Mouse (Mus musculus) heart, adult 9 months (tissue): ENCODE results near the gene Ap5z1.

Experiments used
- DNase-seq, 2 experiments: peaks; one replicate each; pipeline ENCODE4 v3.0.0; 2022; ENCODE audit warnings: low spot score in 2 of 2

Gene Ap5z1

DNA sequence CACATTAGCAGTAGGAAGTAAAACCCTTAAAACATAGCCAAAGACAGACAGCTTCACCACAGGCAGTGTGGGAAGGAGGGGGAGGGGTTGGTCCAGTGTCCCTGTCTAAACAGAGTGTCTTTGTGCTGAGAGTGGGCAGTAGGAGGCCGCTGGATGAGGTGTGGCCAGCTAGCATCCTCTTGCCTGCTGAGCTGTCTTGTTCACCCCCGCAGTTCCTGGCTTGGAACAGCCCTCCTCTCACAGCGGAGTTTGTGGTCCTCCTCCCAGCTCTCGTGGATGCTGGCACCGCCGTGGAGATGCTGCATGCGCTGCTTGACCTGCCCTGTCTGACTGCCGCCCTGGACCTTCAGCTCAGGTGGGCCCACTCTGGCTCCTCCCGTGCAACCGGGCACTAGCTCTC lies 10.0 kb downstream of the Ap5z1 start:
- DNase-seq, result no peak

- no peak for DNase-seq
These were observed 11.9 kb downstream of the Ap5z1 start for GRCm38 (mm10) chr5:142475669-142476068.

GRCm38 (mm10) chr5:142477346-142477745 lies 13.6 kb downstream of the Ap5z1 start:
- no peak for DNase-seq

DNA sequence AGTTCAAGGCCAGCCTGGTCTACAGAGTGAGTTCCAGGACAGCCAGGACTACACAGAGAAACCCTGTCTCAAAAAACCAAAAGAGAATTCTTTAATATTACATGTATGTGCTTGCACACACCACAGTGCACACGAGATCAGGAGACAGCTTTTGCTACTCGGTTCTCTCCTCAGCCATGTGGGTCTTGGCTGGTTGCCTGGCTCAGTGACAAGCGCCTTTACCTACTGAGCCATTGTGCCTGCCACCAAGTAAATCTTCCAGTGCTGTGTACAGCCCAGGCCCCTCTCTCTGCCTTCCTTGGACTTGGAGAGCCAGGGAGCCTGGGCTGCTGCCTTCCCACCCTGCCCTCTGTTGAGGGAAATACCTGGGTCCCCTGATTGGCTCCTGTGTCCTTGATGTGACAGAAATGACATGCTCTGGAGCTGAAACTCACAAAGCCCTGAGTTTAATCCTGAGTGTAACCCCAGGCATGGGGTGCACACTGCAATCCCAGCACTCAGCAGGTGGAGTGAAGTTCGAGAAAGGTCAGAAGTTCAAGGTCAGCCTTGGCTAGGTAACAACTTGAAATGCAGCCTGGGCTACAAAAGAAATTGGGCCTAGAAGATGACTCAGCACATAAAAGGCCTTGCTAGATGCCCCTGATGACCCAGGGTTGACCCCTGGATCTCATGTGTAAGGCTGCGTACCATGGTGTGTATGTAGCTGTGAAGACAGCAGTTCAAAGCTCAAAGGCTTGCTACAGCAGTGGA lies 14.3 kb downstream of the Ap5z1 start:
- no peak for DNase-seq

DNA sequence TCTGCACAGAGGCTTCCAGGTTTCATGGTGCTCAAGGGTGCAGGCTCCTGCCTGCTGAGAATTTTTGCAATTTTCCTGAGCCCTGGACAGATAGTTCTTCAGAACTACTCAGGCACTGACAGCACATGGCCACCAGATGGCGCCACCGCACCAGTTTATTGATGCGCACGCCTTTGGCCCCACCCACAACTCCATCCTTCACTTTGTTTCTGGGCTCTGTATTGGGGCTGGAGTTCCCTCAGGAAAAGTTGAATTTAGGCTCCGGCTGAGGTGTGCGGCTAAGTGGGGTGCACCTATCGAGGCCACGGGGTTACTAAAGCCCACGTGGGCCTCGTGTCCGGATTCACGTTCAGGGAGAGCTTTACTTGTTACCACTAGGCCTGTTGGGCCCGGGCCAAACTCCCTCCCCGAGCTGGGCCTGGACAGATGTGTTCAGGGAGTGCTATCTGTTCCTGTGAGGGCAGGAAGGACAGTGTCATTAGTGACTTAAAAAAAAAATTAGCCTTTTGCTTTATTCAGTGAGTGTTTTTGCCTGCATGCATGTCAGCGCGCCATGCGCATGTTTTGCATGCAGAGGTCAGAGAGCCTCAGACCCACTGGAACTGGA lies 15.2 kb downstream of the Ap5z1 start:
- peak; percentile 60 to 79 for DNase-seq

DNA sequence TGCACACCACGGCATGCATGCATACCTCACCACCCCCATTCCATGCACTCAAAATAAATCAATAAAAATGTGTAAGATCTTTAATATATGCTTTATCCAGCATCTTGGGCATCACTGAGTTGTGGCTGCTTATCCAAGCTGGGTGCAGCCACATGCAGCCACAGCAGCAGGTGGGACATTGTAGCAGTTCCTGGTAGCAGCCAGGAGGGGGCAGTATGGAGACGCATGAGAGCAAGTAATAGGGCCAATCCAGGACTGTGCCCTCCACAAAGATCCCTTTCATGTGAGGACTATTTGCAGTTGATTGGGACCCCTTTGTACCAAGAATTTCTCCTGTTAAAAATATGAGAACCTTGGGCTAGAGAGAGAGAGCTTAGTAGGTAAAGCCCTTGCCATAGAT lies 18.8 kb downstream of the Ap5z1 start:
- DNase-seq, result no peak

GRCm38 (mm10) chr5:142483581-142483980 lies 19.8 kb downstream of the Ap5z1 start:
- no peak for DNase-seq

DNA sequence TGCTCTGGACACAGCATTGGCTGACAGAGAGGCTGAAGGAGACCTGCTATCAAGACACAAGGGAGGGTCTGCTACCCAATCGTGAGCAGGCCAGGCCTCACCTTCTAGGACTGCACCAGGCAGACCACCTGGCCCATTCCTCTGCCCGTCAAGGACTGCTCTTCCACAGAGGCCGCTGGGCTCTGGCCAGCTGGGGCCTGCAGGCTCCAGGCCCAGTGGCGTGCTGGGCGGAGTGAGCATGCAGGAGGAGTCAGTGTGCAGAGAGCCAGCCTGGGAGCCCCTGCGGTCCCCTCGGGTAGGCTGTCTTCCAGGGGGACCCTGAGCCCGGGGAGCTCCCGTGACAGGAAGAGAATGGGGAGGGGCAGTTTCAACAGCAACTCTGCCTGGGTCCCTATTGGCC lies 22.9 kb downstream of the Ap5z1 start:
- no peak for DNase-seq

- no peak for DNase-seq
These were observed 26.4 kb downstream of the Ap5z1 start for GRCm38 (mm10) chr5:142489955-142490707.

DNA sequence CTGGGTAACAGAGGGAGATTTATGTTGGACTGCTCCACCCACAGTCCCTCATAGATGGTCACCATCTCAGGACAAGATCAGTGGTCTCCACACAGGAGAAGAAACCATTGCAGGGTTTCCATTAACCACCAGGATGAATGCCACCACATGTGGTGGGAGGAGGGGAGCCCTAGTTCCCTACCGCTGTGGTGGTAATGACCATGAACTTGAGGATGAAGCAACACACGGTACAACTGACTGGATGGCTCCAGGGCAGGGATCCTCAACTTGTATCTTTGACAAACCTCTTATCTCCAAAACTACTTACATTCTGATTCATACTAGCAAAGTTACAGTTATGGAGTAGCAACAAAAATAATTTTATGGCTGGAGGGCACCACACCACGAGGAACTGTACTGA lies 29.6 kb downstream of the Ap5z1 start:
- no peak for DNase-seq

- no peak for DNase-seq
These were observed 31.8 kb downstream of the Ap5z1 start for GRCm38 (mm10) chr5:142495321-142496096.

DNA sequence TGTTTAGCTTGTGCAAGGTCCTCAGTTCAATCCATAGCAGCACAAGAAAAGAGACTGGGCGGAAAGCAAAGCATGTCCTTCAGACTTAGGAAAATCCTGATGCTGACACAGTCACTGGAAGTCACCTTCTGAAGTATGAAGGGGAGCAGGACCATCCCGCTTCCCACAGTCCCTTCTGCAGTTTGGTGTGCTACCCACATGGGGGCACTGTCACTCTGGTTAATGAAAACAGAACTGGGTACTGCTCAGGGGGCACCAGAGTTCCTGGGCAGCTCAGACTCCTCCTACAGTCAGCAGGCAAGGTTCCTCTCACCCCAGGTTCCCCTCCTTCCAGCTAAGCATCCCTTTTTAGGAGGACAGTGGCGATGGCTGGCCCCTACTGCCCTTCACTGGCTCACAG lies 35.2 kb downstream of the Ap5z1 start:
- DNase-seq, result no peak

- no peak for DNase-seq
These were observed 37.2 kb downstream of the Ap5z1 start for GRCm38 (mm10) chr5:142500918-142501317.

- peak; percentile 72 to 80 for DNase-seq
These were observed 38.7 kb downstream of the Ap5z1 start for GRCm38 (mm10) chr5:142502414-142502813.

- no peak for DNase-seq
These were observed 40.4 kb downstream of the Ap5z1 start for GRCm38 (mm10) chr5:142504175-142504574.

GRCm38 (mm10) chr5:142505695-142506423 lies 42.1 kb downstream of the Ap5z1 start:
- DNase-seq, result no peak

DNA sequence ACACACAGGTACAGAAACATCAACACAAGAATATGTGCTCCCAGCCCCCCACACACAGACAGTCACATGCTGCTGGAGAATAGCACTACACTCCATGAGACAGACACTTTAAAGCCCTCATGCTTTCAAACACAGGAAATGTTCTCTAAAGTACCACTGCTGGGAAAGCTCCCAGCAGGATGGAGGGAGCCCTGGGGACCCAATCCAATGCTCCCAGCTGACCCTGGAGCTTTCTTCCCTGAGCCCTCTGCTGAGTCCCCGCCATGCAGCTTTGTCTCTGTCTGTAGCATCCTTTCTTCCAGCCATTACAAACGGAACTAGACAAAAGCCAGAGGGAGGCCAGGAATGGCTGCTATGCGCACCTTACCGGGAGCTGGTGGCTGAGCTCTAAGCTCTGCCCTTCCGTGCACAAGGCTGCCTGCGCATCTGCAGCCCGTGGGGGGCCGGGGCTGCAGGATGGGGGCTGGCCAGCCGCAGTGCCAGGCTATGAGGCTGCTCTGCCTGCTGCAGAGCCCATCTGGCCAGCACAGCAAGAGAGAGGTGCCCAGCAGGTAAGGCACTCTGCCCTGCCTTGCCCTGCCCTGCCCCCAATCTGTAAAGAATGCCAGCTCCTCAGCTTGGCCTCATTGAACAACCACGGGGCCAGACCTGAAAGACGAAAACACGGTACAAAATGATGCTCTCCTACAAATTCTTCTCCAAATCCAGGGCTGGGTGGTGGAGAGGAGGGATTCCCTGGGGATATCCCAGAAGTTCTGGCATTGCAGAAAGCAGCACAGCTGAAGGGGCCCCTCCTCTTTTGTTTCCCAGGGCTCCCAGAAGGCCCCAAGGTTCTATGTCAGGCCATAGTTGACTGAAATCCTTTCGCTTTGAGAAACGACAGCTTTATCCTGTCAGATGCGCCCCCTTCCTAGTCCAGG lies 45.7 kb downstream of the Ap5z1 start:
- DNase-seq, result peak; percentile 10 to 47

- peak in 1 of 2 experiments; percentile 5 for DNase-seq
These were observed 46.3 kb downstream of the Ap5z1 start for GRCm38 (mm10) chr5:142510061-142510414.

GRCm38 (mm10) chr5:142512112-142512511 lies 48.4 kb downstream of the Ap5z1 start:
- DNase-seq, result no peak

DNA sequence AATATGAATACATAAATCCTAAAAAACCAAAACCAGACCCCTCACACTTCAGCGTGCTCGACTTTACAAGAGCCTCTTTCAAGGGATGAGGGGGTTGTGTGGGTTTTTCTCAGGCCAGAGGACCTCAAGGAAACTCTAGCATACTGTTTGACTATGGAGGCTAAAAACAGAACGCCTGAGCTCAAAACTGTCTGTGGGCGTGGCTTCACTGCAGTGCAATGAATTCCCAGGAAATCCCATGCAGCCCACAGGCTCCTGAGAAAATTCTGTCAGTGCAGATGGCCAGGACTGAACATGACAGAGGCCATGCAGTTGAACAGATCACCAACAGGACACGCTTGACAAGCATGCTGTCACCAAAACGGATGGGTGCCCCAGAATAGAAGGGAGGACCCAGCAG lies 55.2 kb downstream of the Ap5z1 start:
- no peak for DNase-seq
